Mouse (Mus musculus) thymus, adult 2 months (tissue): ENCODE results near the gene Srgap3. TPM values are rescaled to one million over a fixed set of nuclear protein-coding genes. Genes with fewer than 3 reads are reported as not detected.
"Not testable (repeated sequence)": the region's sequence is repeated elsewhere in the genome, so short reads cannot be mapped to it uniquely, and the experiment has no call there.

Source experiments
- DNase-seq: peaks from one replicate; pipeline ENCODE4 v3.0.0; 2021
- H3K27ac ChIP-seq: fragments of 200-500 bp; 2 replicates; pipeline ENCODE4 v1.5.1; 2012; ENCODE audit warnings: low read length, control low read depth; ENCODE audit not compliant: control insufficient read depth, insufficient read depth
- H3K27me3 ChIP-seq: fragments of 200-500 bp; 2 replicates; pipeline ENCODE4 v1.6.1; 2012; ENCODE audit warnings: mild to moderate bottlenecking, low read length, moderate library complexity, mixed read lengths; ENCODE audit not compliant: control insufficient read depth, insufficient read depth
- H3K36me3 ChIP-seq: fragments of 200-500 bp; 2 replicates; pipeline ENCODE4 v1.6.1; 2012; ENCODE audit warnings: mild to moderate bottlenecking, low read length, moderate library complexity; ENCODE audit not compliant: control insufficient read depth, insufficient read depth
- H3K4me1 ChIP-seq: fragments of 200-500 bp; replicated peaks from 2 replicates; pipeline ENCODE4 v1.6.1; 2012; ENCODE audit warnings: low read length; ENCODE audit not compliant: control insufficient read depth, insufficient read depth
- H3K4me3 ChIP-seq: fragments of 200-500 bp; 2 replicates; pipeline ENCODE4 v1.5.1; 2012; ENCODE audit warnings: mild to moderate bottlenecking, low read length, control low read depth, moderate library complexity; ENCODE audit not compliant: control insufficient read depth, insufficient read depth
- CTCF ChIP-seq: fragments of 200-500 bp; IDR thresholded peaks from 2 replicates; pipeline ENCODE4 v1.5.1; 2012; ENCODE audit warnings: mild to moderate bottlenecking, control low read depth, low read length, moderate library complexity, borderline replicate concordance; ENCODE audit not compliant: control insufficient read depth, poor library complexity, insufficient read depth; ENCODE audit errors: extremely low read depth
- POLR2A ChIP-seq: fragments of 200-500 bp; IDR thresholded peaks from 2 replicates; pipeline ENCODE4 v1.6.1; 2012; ENCODE audit warnings: mild to moderate bottlenecking, low read length, control low read depth, moderate library complexity; ENCODE audit not compliant: control insufficient read depth, poor library complexity, insufficient read depth; ENCODE audit errors: extremely low read depth
- WGBS: fragments of 180-500 bp; shearing (Covaris S2); methylation state at CpG from one replicate; pipeline ENCODE4 v1.1.7; 2018; 5-methylcytosine and 5-hydroxymethylcytosine counted together
- polyA plus RNA-seq: library from polyadenylated mRNA; depleted of rRNA; stranded (reverse); fragments of >200 nt; gene quantifications from 2 replicates; pipeline ENCODE4 v1.2.3, GENCODE M21; 2012

Gene Srgap3
- polyA plus RNA-seq, 1 experiment = 3.8 TPM

DNA sequence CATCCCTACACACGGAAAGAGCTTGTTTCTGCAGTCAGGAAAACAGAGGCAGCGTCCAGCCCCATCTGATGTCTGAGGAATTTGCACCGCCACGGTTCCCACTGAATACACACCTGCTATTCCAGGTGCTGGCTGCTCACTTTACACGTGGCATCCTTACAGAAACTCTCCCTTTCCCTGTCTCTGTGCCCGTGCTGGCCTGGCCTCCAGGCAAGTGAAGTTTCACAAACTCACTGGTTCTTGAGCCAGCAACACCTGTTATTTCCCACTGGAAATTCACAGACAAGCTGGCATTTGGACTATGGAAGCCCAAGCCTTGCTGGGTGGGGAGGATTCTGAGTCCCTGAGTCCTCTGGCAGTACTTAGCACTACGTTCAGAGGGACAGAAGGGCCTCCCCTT, 84.6 kb downstream of the Srgap3 start:
- WGBS = 86% methylated on average over 7 of the region's 7 CpGs
- Histone ChIP-seq H3K4me3 (no peak overlapping the region), H3K4me1 (peaks cover 13% of the 10 kb centered on the region), H3K27ac (no peak overlapping the region), H3K36me3 (no peaks in the 10 kb centered on the region), H3K27me3 (no peaks in the 10 kb centered on the region)
- no peak for TF ChIP-seq CTCF
- TF ChIP-seq POLR2A = no peak
- no peak for DNase-seq

DNA sequence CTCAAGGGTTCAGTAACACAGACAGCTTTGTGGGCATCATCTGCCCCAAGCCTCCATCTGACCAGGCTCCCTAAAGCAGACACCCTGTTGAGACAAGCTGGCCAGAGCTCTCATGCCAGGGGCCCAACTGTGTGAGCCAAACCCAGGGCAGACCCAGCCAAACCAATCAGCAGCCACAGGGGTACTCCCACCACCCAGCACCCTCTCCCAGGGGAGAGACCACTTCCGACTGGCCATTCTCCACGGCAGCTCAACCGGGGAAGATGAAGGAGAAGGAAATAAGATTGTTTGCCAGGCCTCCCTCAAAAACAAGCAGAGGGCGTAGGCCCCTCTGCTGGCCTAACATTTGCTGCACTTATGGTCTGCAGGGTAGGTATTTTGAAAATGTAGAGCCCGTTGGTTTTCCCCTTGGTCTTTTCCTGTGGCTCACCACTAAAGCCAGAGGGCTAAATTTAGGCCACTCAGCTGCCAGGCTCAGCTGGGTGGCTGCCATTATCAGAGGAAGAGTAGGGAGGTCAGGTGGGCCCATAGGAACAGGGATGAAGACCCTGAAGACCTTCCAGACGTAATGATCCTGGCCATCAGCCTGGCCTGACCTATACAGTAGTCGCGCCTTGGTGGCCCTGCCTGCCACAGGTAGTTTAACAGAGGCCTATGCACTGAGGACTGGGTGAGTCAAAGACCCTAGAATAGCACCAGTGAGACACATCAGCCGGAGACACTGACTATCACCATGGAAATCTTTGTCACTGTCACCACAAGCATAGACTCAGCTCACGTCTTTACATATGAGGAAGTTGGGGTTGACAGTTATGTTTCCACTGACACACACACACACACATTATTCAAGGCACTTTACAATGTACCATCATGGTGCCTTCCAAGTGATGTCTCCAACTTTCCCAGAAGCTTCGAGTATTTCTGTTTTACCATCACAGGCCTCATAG, 85.4 kb downstream of the Srgap3 start:
- no peak overlapping the region for H3K4me3 ChIP-seq
- H3K4me1 ChIP-seq = peaks cover 13% of the 10 kb centered on the region
- peak overlapping the region; percentile 49 for H3K27ac ChIP-seq

DNA sequence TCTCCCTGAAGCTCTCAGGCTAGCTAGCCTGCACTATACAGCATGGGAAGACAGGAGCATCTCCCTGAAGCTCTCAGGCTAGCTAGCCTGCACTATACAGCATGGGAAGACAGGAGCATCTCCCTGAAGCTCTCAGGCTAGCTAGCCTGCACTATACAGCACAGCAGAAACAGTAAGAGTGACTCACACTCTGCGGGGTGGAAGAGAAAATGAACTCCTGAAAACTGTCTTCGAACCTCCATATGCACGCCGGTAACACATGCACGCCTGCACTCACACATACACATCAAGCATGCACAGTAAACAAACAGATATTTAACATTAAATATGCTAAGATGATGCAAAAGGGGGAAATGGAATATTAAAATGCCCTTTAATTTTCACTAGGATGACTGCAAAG, 86.8 kb downstream of the Srgap3 start:
- peaks cover 13% of the 10 kb centered on the region for H3K4me1 ChIP-seq
- H3K27me3 ChIP-seq, H3K36me3 ChIP-seq, H3K4me3 ChIP-seq, DNase-seq, H3K27ac ChIP-seq: not testable (repeated sequence)
- WGBS = 99% methylated on average over 5 of the region's 5 CpGs

More for the DNA sequence above, 85.4 kb downstream of the Srgap3 start:
- TF ChIP-seq CTCF (no peak), POLR2A (no peak)
- Histone ChIP-seq H3K36me3 (no peaks in the 10 kb centered on the region), H3K27me3 (no peaks in the 10 kb centered on the region)
- DNase-seq = peak; percentile 18
- WGBS = 28% methylated on average over 11 of the region's 11 CpGs

GRCm38 (mm10) chr6:112857057-112857456, 90.0 kb downstream of the Srgap3 start:
- H3K4me1 ChIP-seq = peaks cover 25% of the 10 kb centered on the region
- H3K36me3 ChIP-seq = no peaks in the 10 kb centered on the region
- no peak for DNase-seq
- no peak overlapping the region for H3K27ac ChIP-seq
- TF ChIP-seq CTCF = no peak
- no peak for TF ChIP-seq POLR2A
- no peaks in the 10 kb centered on the region for H3K27me3 ChIP-seq
- H3K4me3 ChIP-seq = no peak overlapping the region
- 90% methylated on average over 6 of the region's 6 CpGs for WGBS

DNA sequence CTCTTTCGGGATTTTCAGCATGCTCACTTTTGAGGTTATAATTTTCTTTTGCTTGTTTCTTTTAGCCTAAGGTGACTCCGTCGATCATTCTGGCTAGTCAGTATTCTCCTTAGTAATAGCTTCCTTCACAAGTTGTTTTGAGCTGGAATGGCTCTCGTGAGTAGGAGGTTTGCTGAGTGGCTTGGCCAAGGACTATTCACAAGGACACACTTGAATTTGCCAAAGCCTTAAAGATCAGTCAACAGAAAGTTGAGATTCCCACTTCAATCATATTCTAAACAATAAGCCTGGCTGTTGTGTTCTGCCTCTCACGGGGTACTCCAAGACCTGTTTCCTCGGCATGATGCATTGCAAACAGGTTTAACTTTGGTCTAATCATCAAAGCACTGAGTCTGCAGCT, 91.9 kb downstream of the Srgap3 start:
- Histone ChIP-seq H3K27me3 (no peaks in the 10 kb centered on the region), H3K4me3 (no peak overlapping the region), H3K4me1 (peaks cover 23% of the 10 kb centered on the region), H3K27ac (no peak overlapping the region), H3K36me3 (no peaks in the 10 kb centered on the region)
- 95% methylated on average over 6 of the region's 6 CpGs for WGBS
- no peak for DNase-seq
- TF ChIP-seq CTCF (no peak), POLR2A (no peak)

- no peaks in the 10 kb centered on the region for H3K36me3 ChIP-seq
- WGBS = 66% methylated on average over 14 of the region's 14 CpGs
- peak overlapping the region; percentile 83 for H3K27ac ChIP-seq
- peak; percentile 64 for DNase-seq
- H3K27me3 ChIP-seq = no peaks in the 10 kb centered on the region
- no peak for TF ChIP-seq POLR2A
- peaks cover 23% of the 10 kb centered on the region for H3K4me1 ChIP-seq
- H3K4me3 ChIP-seq = no peak overlapping the region
These were observed 94.5 kb downstream of the Srgap3 start for GRCm38 (mm10) chr6:112852261-112853235.
